Mouse (Mus musculus): Measurements from ENCODE around the gene Lmnb2. TPM values are rescaled to one million over a fixed set of nuclear protein-coding genes. Genes with fewer than 3 reads are reported as not detected.

Gene Lmnb2
- polyA plus RNA-seq, 1 experiment, result 11.0 TPM

- Histone ChIP-seq H3K27ac (ENCODE audit: insufficient read depth, low read length) (peak overlapping the region; percentile 26), H3K4me3 (ENCODE audit: extremely low read depth, insufficient read depth, insufficient read length) (peak overlapping the region; percentile 9; the same call in 1 of the 2 replicates), H3K36me3 (ENCODE audit: control insufficient read depth, insufficient read depth, low read length) (peaks cover 11% of the 10 kb centered on the region), H3K4me1 (ENCODE audit: control insufficient read depth, insufficient read depth, insufficient read length) (peaks cover 4% of the 10 kb centered on the region), H3K27me3 (ENCODE audit: control insufficient read depth, insufficient read depth, low read length) (no peaks in the 10 kb centered on the region)
- 58% methylated on average over 8 of the region's 8 CpGs for WGBS
- no peak for DNase-seq (ENCODE audit: low read depth in 1 of 2, low spot score in 2 of 2)
- TF ChIP-seq POLR2A (IDR thresholded peaks at IDR 0.05; ENCODE audit: low read depth, low read length), result no peak
These were observed 60.7 kb downstream of the Lmnb2 start for GRCm38 (mm10) chr10:80857386-80857785.

- H3K4me1 ChIP-seq (ENCODE audit: control insufficient read depth, insufficient read depth, insufficient read length), result peaks cover 4% of the 10 kb centered on the region
These were observed 61.1 kb downstream of the Lmnb2 start for GRCm38 (mm10) chr10:80856908-80857307.

GRCm38 (mm10) chr10:80856267-80856666, 61.8 kb downstream of the Lmnb2 start:
- peaks cover 4% of the 10 kb centered on the region for H3K4me1 ChIP-seq (ENCODE audit: control insufficient read depth, insufficient read depth, insufficient read length)
- TF ChIP-seq POLR2A (IDR thresholded peaks at IDR 0.05; ENCODE audit: low read depth, low read length), result no peak
- no peak for TF ChIP-seq CTCF (IDR thresholded peaks at IDR 0.05; ENCODE audit: extremely low read depth, insufficient read depth, insufficient read length, insufficient replicate concordance)
- no peak for DNase-seq (ENCODE audit: low read depth in 1 of 2, low spot score in 2 of 2)
- H3K4me3 ChIP-seq (ENCODE audit: extremely low read depth, insufficient read depth, insufficient read length), result no peak overlapping the region
- peak overlapping the region; percentile 7 for H3K27ac ChIP-seq (ENCODE audit: insufficient read depth, low read length)
- H3K36me3 ChIP-seq (ENCODE audit: control insufficient read depth, insufficient read depth, low read length), result peaks cover 11% of the 10 kb centered on the region; the same call in 1 of the 2 replicates
- no peaks in the 10 kb centered on the region for H3K27me3 ChIP-seq (ENCODE audit: control insufficient read depth, insufficient read depth, low read length)
- 51% methylated on average over 3 of the region's 3 CpGs for WGBS

More at GRCm38 (mm10) chr10:80856908-80857307, 61.1 kb downstream of the Lmnb2 start:
- no peaks in the 10 kb centered on the region for H3K27me3 ChIP-seq (ENCODE audit: control insufficient read depth, insufficient read depth, low read length)
- H3K36me3 ChIP-seq (ENCODE audit: control insufficient read depth, insufficient read depth, low read length), result peaks cover 9% of the 10 kb centered on the region; the same call in 1 of the 2 replicates
- no peak for DNase-seq (ENCODE audit: low read depth in 1 of 2, low spot score in 2 of 2)
- peak overlapping the region; percentile 9; the same call in 1 of the 2 replicates for H3K4me3 ChIP-seq (ENCODE audit: extremely low read depth, insufficient read depth, insufficient read length)
- WGBS, result 77% methylated on average over 5 of the region's 5 CpGs
- no peak for TF ChIP-seq POLR2A (IDR thresholded peaks at IDR 0.05; ENCODE audit: low read depth, low read length)
- H3K27ac ChIP-seq (ENCODE audit: insufficient read depth, low read length), result peak overlapping the region; percentile 26

- Histone ChIP-seq H3K4me3 (ENCODE audit: extremely low read depth, insufficient read depth, insufficient read length) (peak overlapping the region; percentile 78), H3K27me3 (ENCODE audit: control insufficient read depth, insufficient read depth, low read length) (no peaks in the 10 kb centered on the region), H3K4me1 (ENCODE audit: control insufficient read depth, insufficient read depth, insufficient read length) (peaks cover 4% of the 10 kb centered on the region), H3K36me3 (ENCODE audit: control insufficient read depth, insufficient read depth, low read length) (peaks cover 11% of the 10 kb centered on the region; the same call in 1 of the 2 replicates), H3K27ac (ENCODE audit: insufficient read depth, low read length) (peak overlapping the region; percentile 9; the same call in 1 of the 2 replicates)
- TF ChIP-seq CTCF (IDR thresholded peaks at IDR 0.05; ENCODE audit: extremely low read depth, insufficient read depth, insufficient read length, insufficient replicate concordance), result no peak
- no peak for TF ChIP-seq POLR2A (IDR thresholded peaks at IDR 0.05; ENCODE audit: low read depth, low read length)
- no peak for DNase-seq (ENCODE audit: low read depth in 1 of 2, low spot score in 2 of 2)
- WGBS, result 30% methylated on average over 11 of the region's 11 CpGs
These were observed 62.3 kb downstream of the Lmnb2 start for GRCm38 (mm10) chr10:80855749-80856073.

GRCm38 (mm10) chr10:80854913-80855748, 62.9 kb downstream of the Lmnb2 start, which contains the start of the genes Lsm7 and Sppl2b:
Gene Lsm7, minus strand, starts transcription at chr10:80855209.
Gene Sppl2b, plus strand, starts transcription at chr10:80855275.
- Histone ChIP-seq H3K36me3 (ENCODE audit: control insufficient read depth, insufficient read depth, low read length) (peaks cover 11% of the 10 kb centered on the region; the same call in 1 of the 2 replicates), H3K27ac (ENCODE audit: insufficient read depth, low read length) (peak within 1 kb of the TSS; percentile 9; the same call in 1 of the 2 replicates), H3K27me3 (ENCODE audit: control insufficient read depth, insufficient read depth, low read length) (no peaks in the 10 kb centered on the region), H3K4me1 (ENCODE audit: control insufficient read depth, insufficient read depth, insufficient read length) (peaks cover 4% of the 10 kb centered on the region), H3K4me3 (ENCODE audit: extremely low read depth, insufficient read depth, insufficient read length) (peak within 1 kb of the TSS; percentile 78)
- TF ChIP-seq POLR2A (IDR thresholded peaks at IDR 0.05; ENCODE audit: low read depth, low read length), result peak; percentile 17; the same call in 1 of the 2 replicates
- no peak for TF ChIP-seq CTCF (IDR thresholded peaks at IDR 0.05; ENCODE audit: extremely low read depth, insufficient read depth, insufficient read length, insufficient replicate concordance)
- WGBS, result under 1% methylated on average over 81 of the region's 81 CpGs
- DNase-seq (ENCODE audit: low read depth in 1 of 2, low spot score in 2 of 2), result peak; percentile 85 to 97

Other genes starting within 250 kb of the Lmnb2 start
- 351 and 533 TPM in 2 replicates for gene Mknk2, start 240.1 kb downstream of the Lmnb2 start, polyA plus RNA-seq (2012; rRNA removed)
- gene Mob3a, start 216.3 kb downstream of the Lmnb2 start, polyA plus RNA-seq (2012; rRNA removed), result 130 and 156 TPM in 2 replicates
- gene Izumo4, start 216.1 kb downstream of the Lmnb2 start, polyA plus RNA-seq (2012; rRNA removed), result 49.0 and 60.8 TPM in 2 replicates
- gene Ap3d1, start 176.0 kb downstream of the Lmnb2 start, polyA plus RNA-seq (2012; rRNA removed), result 92.5 and 111 TPM in 2 replicates
- gene Dot1l, start 163.0 kb downstream of the Lmnb2 start, polyA plus RNA-seq (2012; rRNA removed), result 46.2 and 56.2 TPM in 2 replicates
- 38.7 and 54.3 TPM in 2 replicates for gene Sf3a2, start 120.0 kb downstream of the Lmnb2 start, polyA plus RNA-seq (2012; rRNA removed)
- 71.8 and 97.5 TPM in 2 replicates for gene Plekhj1, start 119.6 kb downstream of the Lmnb2 start, polyA plus RNA-seq (2012; rRNA removed)
- 1.3 and 2.3 TPM in 2 replicates for gene Amh, start 113.0 kb downstream of the Lmnb2 start, polyA plus RNA-seq (2012; rRNA removed)
- not detected in 2 replicates for gene Jsrp1, start 104.7 kb downstream of the Lmnb2 start, polyA plus RNA-seq (2012; rRNA removed)
- gene Oaz1, start 91.6 kb downstream of the Lmnb2 start, polyA plus RNA-seq (2012; rRNA removed), result 730 and 862 TPM in 2 replicates
- gene Lingo3, start 74.2 kb downstream of the Lmnb2 start, polyA plus RNA-seq (2012; rRNA removed), result 0.02 TPM in 2 replicates
- 84.0 and 103 TPM in 2 replicates for gene Lsm7, start 63.0 kb downstream of the Lmnb2 start, polyA plus RNA-seq (2012; rRNA removed)
- gene Sppl2b, start 63.0 kb downstream of the Lmnb2 start, polyA plus RNA-seq (2012; rRNA removed), result 127 and 130 TPM in 2 replicates
- 0.08 and 0.09 TPM in 2 replicates for gene Tmprss9, start 46.4 kb downstream of the Lmnb2 start, polyA plus RNA-seq (2012; rRNA removed)
- gene Timm13, start 17.3 kb downstream of the Lmnb2 start, polyA plus RNA-seq (2012; rRNA removed), result 123 and 133 TPM in 2 replicates
- gene Gadd45b, start 11.8 kb upstream of the Lmnb2 start, polyA plus RNA-seq (2012; rRNA removed), result 35.7 and 46.8 TPM in 2 replicates
- gene Gng7, start 96.7 kb upstream of the Lmnb2 start, polyA plus RNA-seq (2012; rRNA removed), result 0.75 and 0.91 TPM in 2 replicates
- 0.04 TPM in 1 of 2 replicates, not detected in the other for gene Diras1, start 107.4 kb upstream of the Lmnb2 start, polyA plus RNA-seq (2012; rRNA removed)
- gene Slc39a3, start 119.2 kb upstream of the Lmnb2 start, polyA plus RNA-seq (2012; rRNA removed), result 22.3 and 26.0 TPM in 2 replicates
- 88.8 and 114 TPM in 2 replicates for gene Sgta, start 141.9 kb upstream of the Lmnb2 start, polyA plus RNA-seq (2012; rRNA removed)
- 17.9 and 27.2 TPM in 2 replicates for gene Thop1, start 151.8 kb upstream of the Lmnb2 start, polyA plus RNA-seq (2012; rRNA removed)
- 0.27 and 0.32 TPM in 2 replicates for gene Creb3l3, start 180.6 kb upstream of the Lmnb2 start, polyA plus RNA-seq (2012; rRNA removed)
- gene Map2k2, start 187.7 kb upstream of the Lmnb2 start, polyA plus RNA-seq (2012; rRNA removed), result 135 and 201 TPM in 2 replicates
- gene Zbtb7a, start 217.0 kb upstream of the Lmnb2 start, polyA plus RNA-seq (2012; rRNA removed), result 64.6 and 95.2 TPM in 2 replicates
- 36.1 and 45.8 TPM in 2 replicates for gene Pias4, start 249.7 kb upstream of the Lmnb2 start, polyA plus RNA-seq (2012; rRNA removed)